Mouse (Mus musculus): Measurements from ENCODE around the gene Fam241a.

Fam241a gene

DNA sequence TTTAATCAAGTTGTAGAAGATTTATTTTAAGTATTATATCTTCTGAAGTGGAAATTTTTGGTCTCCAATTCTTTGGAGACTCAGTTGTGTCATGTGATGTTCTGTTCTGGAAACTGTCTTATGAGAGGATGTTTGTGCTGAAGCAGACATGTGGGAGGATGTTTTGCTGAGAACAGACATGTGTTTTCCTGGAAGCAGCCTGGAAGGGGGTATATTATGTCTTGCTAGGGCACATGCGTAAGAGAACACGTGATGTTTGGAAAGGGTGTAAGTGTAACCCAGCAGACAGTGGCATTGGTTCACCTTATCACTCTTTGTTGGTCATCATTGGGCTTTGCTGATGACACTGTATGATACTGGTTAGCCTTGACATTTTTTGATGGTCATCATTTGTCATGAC lies 20.6 kb downstream of the Fam241a start:
- no peak for DNase-seq (ENCODE audit: low spot score in 2 of 2)

DNA sequence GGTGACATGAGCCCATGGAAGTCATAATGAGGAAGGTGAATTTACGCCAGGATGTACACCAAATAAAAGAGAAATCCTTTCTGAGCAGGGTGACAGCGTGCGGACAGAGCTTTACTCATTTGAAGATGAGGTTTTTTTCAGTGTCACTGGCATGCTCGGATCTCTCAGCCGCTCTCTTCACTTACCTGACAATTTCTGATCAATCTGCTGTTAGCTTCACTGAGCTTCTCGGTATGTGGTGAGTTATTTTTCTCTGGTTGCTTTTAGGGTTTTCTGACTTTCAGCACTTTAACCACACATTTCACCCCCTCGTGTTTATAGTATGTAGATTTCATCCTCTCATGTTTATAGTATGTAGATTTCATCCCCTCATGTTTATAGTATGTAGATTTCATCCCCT lies 21.1 kb downstream of the Fam241a start:
- no peak for DNase-seq (ENCODE audit: low spot score in 2 of 2)

DNA sequence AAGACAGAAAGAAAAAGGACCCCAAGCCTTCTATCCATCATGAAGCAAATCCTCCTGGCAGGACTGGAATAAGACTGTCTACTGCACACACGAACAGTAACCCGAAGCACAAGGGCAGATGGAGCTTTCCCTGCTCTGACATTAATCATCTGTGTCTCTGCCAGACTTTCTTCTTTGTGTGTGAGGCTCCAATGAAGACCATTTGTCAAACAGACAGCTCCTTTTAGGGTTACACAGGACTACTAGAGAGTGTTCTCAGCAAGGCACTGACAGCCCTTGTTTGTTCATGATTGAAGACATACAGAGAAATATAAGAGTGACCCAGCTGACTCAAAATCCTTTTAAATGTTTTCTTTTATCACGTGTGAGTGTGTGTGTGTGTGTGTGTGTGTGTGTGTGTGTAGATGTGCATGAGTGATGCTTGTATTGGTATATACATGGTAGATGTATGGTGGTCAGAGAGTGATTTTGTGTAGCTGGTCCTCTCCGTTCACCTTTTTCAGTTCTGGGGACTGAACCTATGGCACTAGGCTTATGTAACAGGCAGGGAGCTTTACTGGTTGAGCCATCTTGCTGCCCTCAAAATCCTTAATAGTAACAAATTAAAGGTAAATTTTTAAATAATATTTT lies 21.8 kb downstream of the Fam241a start:
- no peak for DNase-seq (ENCODE audit: low spot score in 2 of 2)

DNA sequence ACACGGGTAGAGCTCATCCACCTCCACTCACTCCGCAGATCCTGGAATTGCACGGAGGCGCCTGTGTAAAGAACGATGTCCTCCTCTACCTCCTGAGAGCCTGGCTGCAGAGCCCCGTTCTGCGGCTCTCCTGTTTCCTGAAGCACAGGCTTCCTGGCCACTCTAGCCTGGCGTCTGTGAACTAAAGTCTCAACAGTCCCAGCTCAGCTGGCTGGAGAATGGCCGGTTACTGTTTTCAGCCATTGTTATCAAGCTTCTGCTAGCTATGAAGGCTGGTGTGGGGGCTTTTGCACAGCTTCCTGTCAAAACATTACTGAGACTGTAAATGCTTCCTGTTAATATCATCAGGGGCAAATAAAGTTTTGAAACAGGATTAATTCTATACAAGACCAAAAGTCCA lies 24.5 kb downstream of the Fam241a start:
- no peak for DNase-seq (ENCODE audit: low spot score in 2 of 2)

DNA sequence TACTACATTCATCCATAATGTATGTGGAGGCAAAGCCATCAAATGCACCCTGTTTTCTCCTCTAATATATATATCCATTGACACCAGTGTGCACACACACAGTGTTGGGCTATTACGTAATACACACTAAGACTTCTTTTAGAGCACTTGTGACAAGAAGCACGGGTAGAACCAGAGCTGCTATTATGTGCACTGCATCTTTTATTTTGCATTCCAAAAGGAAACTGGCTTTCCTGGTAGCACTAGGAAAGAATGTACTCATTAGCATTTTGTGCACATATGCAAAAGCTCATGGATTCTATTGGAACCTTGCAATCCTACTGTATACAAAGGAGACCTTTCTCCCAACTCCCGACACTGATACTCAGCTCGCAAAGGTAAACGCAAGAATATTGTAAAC lies 27.2 kb downstream of the Fam241a start:
- no peak for DNase-seq (ENCODE audit: low spot score in 2 of 2)

DNA sequence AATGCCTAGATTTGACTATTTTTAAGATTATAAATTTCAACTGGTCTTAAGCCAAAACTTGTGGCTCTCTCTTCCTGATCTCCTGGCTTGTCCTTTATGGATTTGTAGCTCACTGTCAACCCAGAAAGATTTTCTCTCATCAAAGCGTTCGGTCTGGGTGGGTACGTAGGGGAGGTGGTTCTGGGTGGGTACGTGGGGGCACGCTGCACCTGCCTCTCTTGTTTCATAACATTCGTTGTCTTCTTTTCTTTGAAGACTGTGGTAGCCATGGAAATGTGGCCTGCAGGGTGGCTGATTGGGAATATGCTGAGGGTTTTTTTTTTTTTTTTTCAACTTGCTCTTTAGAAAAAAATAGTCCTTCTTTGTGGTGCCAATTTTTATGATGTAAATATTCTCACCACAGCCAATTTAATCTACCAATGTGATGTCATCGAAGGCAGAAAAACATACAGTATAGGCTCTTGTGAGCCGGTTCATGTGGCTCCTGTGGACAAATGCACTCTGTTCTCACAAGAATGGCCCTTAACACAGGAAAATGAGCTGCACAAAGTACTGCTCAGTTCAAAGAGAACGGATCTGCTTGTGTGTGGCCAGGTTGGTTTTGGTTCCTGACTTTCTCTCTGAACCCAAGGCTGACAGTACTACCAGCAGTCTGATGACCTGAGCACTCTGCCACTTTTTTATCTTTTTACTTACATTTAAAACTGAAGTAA lies 27.9 kb downstream of the Fam241a start:
- DNase-seq (ENCODE audit: low spot score in 2 of 2), result no peak

DNA sequence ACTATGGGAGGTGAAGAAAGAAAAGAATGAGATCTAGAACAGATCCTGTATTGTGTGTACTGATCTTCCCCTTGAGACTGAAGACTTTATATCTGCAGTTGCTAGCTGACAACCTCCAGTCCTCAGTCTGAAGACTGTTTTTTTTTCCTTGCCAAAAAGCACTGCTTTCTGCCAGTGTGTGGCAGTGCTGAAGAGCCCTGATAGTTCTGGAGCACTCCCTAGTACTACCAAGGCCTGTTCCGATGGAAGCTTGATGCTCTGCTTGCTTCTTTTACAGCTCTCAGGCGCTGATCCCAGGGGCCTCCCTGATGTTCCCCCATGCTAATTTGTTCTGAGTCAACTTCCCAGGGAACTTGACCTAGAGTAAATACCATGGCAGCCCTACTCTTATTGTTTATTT lies 31.9 kb downstream of the Fam241a start:
- no peak for DNase-seq (ENCODE audit: low spot score in 2 of 2)

DNA sequence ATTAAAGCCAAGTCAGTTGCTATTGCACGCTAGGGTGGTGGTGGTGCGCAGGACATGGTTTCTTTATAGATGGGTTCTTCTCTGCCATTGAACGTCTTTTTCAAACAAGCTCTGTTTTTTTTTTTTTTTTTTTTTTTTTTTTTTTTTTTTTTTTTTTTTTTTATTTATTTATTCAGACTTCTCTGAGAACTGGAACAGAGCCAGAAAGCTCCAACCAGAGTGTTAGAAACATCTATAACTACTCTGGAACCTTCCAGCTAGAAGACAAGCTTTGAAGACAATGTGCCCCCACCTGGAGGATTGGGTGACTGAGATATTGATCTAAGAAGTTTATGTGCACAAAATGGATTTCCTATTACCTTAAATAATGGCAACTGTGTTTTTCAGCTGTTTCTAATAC lies 32.6 kb downstream of the Fam241a start:
- DNase-seq (ENCODE audit: low spot score in 2 of 2), result no peak

DNA sequence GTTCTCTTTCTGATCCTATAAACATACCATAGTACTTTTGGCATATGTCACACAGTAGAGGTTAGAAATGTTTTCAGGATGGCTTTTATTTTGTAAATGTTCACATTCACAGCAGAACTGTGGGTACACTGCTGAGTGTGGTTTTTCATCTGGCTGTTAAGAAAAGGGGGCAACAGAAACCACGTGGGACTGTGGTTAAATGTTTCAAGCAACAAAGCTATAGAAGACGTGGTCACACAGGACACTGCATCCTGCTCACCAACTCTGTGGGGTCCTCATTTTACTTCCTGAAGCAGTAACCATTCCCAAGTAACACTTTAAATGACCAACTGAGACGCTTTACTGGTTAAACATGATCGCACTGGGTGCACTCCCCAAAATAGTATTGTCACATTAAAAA lies 33.6 kb downstream of the Fam241a start:
- DNase-seq (ENCODE audit: low spot score in 2 of 2), result no peak

DNA sequence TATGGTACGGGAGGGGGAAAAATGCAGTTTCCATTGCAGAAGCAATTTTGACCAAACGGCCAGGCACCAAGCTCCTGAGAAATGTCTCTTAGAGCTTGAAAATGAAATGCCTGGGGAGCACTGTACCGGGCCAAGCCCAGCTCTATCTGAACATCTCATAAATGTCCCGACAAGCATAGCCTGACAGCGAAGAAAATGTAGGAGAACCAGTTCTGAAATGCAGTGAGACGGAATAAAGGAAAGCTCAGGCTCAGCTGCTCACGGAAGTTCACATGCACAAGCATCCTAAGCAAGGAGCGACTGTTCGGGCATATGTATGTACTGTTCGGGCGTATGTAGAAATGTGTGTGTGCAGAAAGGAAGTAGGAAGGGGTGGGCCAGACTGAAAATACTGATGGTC lies 34.8 kb downstream of the Fam241a start:
- no peak for DNase-seq (ENCODE audit: low spot score in 2 of 2)

DNA sequence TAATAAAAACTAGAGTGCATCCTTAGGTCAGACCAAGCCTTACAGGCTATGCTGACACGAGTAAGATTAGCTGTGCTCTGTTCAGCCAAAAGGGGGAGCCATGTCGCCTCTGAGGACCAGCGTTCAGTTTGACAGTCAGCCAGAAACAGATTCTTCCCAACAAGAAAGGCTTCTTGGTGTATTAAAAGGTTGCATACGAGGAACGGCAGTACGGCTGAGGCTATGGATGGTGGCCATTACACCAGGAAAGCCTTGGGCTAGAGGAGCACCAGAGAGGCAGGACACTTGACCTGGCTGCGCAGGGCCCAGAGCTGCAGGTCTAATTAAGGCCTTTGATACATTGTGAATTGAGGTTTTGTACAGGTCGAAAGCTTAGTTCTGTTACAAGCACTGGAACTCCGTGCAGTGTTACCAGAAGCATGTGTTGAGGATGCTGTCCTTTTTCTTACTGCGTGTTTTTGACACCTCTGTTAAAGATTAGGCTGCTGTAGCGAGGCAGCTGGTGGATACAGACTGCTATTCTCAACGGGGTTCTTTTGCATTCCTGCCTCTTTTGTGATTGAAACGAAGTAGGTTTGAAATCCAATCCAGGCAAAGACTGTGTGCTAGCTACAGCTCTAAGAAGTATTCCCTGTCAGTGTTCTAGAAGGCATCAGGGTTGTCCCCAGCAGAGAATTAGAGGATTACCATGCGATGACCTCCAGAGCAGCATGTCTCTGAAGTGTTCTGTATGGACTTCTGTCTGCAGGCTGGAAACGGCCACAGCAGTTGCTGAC lies 42.5 kb downstream of the Fam241a start:
- DNase-seq (ENCODE audit: low spot score in 2 of 2), result peak; percentile 69 to 83

DNA sequence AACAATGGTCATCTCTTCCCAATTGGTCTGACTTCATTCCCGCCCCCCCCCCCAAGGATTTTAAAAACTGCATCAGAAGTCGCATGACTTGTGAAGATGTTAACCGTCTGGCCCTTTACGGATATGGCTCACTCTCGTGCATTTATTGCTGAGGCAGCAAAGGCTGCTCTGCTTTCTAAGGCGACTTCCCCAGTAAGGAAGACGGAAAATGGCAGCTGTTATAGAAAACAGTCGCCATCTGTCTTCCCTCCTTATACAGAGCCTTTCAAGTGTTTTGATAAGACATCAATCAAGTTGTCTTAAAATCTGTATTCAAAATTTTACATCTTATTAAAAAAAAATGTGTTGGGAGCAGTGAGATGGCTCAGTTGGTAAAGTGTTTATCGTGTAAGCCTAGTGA lies 43.4 kb downstream of the Fam241a start:
- no peak for DNase-seq (ENCODE audit: low spot score in 2 of 2)

DNA sequence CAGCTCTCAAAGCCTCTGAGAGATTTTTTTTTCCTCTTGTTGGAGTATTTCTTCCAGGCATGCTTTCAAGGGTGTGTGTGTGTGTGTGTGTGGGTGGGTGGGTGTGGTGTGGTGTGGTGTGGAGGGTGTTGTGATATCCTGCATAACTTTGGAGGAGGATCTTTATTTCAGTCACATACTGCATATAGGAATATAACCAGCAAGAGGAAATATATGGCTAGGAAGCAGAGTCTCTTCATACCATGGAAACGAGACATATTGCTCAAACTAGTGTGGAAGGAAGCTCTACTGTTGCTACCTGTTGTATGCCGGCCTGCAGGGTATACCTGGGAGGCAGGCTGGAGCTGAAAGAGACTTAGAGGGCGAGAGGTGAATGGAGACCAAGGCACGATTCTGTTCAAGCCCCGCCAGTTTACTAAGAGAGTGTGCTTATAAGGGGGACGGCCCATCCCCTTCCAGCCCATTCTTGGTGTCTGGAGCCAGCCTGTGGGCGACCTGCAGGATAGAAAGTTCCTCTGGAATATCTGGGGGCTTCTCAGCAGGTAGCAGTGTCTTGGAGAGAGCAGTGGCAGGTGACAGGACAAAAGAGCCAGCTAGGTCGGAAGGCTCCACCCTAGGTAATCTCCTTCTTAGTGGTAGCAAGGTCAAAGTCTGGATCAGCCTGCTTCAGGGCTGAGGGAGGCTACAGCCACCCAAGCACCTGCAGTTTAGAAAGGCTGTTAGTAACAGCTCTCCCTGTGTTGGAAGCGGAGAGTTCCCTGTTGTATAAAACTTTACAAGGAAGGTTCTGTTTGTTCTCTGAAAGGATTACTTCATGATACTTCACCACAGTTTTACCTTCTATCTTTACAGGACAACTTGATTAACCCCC lies 45.1 kb downstream of the Fam241a start:
- no peak for DNase-seq (ENCODE audit: low spot score in 2 of 2)

DNA sequence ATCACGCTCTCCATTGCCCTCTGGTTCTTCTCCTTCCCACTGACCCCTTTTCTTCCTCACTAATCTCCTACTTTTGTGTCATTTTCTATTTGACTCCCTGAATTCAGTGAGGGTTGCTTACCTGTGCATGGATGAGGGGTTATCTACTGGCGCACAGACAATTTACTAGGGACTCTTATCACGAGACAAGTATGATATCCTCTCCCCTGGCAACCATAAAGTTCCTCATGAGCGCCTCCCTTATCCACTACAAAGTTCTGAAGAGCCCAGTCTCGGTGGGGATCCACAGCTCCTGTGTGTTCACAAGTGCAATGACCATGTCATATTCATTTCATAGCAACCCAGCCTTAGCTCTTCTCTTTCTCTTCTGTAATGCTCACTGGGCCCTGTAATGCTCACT lies 46.2 kb downstream of the Fam241a start:
- no peak for DNase-seq (ENCODE audit: low spot score in 2 of 2)

DNA sequence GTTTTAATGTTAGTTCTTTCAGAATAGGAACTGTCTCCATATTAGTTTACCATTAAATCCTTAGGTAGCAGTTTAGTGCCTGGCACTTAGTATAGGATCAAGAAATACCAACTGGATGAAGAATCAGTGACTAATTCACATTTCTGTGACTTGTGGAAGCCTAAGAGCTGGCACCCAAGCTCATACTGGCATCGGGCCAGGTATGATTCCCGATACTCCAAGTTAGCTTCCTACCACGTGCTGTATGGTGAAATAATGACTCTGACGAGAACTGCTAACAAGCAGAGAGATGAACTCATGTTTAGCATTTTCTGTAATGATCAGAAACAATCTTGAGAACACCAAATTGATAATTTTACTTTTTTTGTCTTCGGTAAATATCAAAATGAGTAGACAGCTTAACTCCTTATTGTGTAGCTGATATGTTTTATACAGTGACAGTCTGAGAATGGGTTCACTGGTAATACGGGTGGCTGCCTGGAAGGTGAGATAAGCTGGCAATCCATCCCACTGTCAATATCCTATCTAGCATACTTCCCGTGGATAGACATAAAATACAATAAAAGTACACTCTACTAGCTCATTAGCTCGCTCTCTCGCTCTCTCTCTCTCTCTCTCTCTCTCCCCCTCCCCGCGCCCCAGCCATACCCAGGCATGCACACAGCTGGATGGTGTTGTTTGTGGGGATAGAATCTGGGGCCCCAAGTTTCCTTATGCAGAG lies 47.9 kb downstream of the Fam241a start:
- DNase-seq (ENCODE audit: low spot score in 2 of 2), result no peak

DNA sequence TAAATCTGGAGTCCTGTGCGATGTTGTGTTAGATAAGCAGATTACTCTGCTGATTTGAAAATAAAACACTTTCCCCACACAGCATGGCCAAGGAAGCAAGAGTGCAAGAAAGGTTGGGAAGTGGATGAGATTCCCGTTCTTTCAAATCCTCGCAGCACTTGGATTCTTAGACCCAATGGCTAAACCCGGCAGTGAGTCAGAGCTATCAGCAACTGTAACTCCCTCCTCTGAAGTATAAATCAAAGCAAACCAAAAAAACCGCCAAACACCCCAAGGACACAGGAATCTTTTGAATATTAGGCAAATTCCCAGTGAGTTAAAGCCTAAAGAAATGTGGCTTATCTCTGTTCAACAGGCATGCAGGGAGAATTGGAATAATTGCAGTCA lies 52.2 kb downstream of the Fam241a start:
- no peak for DNase-seq (ENCODE audit: low spot score in 2 of 2)

DNA sequence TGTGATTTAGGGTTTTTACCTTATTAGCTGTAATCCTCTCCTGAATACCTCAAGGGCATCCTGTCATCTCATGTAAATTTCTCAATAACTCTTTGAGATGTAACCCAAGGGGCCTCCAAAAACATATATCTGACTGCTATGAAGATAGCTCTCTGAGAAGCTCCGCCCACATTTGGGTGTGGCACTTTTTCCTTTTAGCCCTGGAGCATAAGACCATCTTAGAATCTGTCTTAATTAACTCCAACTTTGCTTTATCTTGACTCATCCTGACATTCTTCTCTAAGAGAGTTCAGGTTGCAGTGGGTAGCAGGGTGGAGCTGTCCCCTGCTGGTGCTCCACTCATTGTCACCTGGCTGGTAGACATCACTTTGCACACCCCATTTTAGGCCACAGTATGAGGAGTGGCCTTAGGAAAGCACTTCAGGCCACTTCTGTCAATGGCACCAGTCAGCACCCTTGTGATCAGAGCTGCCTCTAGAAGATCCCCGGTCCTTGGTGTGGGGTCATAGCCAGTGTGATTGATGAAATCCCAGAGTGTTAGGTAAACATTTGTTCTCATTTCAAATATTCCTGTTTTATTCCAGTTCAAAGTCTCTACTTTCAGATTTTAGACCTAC lies 52.7 kb downstream of the Fam241a start:
- DNase-seq (ENCODE audit: low spot score in 2 of 2), result no peak

DNA sequence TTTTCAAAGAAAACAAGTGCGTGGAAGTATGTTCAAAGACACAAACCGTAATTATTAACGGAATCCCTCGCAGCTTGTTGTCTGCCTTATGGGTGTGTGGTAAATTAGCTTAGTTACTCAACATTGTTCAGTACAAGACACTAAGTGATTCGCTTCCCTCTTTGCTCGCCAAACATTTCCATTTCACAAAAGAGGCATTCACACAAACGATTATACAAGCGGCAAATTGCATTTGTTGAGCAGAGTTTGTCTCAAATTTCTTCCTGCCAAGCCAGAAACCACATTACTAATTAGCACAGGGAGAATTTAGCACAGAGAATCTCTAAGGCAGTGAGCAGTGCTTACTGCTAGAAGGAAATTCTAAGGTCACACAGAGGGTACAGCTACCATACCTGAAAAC lies 54.2 kb downstream of the Fam241a start:
- no peak for DNase-seq (ENCODE audit: low spot score in 2 of 2)

DNA sequence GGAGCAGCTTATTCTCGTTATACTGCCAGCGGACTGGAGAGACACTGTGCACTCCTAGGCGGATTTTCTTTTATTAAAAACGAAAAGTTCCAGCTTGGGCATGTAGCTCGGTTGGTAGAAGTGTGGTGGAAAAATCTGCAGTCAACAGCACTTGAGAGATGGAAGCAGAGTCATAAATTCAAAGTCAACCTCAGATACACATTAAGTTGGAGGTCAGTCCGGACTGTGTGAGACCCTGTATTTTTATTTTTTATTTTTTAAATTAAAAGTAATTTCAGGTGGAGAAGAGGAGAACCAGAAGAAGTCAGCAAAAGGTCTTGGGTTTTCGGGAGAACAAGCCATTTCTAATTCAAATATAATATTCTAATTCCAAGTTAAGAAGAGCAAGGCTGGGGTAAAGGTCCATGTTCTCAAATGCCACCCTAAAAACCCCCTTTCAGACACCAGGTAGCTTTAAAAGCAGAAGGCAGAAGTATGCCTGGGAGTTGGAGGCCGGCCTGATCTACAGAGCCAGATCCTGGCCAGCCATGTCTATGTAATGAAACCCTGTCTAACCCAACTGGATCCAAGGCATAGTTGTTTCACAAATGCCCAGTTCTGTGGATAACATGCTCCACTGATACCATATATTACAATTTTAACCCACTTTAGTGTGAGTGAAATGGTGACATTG lies 58.0 kb downstream of the Fam241a start:
- no peak for DNase-seq (ENCODE audit: low spot score in 2 of 2)

DNA sequence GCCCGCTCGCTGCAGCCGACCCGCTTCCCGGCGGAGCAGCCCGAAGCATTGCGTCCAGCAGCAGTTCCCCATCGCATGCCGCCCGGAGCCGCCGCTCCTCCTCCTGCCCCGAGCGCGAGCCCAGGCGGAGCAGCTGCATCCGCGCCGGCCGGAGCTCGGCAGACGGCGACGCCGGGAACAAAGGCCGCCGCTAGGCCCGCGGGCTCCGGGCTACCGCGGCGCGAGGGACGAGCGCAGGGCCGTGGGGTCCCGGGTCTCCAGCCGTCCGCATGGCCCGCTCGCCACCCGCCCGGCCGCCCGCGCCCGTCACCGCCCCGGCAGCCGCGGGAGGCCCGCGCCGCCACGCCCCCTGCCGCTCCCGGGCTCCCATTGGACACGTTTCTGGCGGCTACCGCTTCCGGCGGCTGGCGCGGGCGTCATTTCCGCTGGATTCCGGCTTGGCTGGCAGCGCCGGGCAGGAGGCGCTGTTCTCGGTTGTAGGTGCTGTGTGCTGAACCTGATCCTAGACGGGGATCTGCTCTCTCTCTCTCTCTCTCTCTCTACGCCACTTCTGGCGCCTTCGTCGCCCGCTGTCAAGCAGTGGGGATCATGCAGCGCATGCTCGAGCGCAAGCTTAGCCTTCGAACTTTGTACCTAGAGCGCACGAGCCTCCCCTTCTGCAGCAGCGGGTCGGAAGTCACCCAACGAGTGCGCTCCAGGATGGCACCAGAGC lies 58.8 kb downstream of the Fam241a start, which contains the start of gene Ap1ar:
Gene Ap1ar (minus strand): TSS at position 370 of the 712 bp plus-strand sequence.
- peak; percentile 95 to 98 for DNase-seq (ENCODE audit: low spot score in 2 of 2)
